12 mouse cellular contexts compared by ENCODE assay signal in the genomic region with DNA sequence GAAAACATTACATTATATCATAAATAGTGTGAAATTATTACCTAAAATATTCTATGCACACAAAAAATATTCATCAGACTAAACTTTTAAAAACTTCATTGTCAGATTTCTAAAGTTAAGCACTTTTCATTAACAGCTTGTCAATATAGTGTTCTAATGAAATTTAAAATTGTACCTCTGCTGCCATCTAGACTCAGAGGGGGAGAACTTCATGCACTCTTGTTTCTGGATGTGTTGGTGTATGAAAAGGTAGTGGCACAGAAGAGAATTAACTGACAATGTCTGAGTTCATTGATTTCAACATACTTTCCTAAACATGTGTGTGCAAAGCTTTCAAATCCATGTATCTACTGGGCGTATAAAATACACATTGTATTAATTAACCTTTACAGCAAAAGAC.
DNase-seq lines count a peak whose midpoint lies in the region; ATAC-seq lines count a peak whose summit lies in the region.
"Had no signal": no experiment of that assay in that cellular context is flagged by ENCODE, and none has a peak within 500 bp of the region (broad histone marks: within the 10 kb centered on the region; RNA-seq: fewer than 3 reads in every experiment).

No protein-coding gene starts in this region.

- peak; percentile 25 to 63 for DNase-seq in cerebellum, postnatal 10 days
- peak; percentile 32 for DNase-seq in layer of hippocampus, adult 9-10 months (ENCODE audit: low spot score)
- no peak for DNase-seq in layer of hippocampus, postnatal 36 days
- DNase-seq in ZHBTc4 (ENCODE audit: low read depth, low spot score) = peak; percentile 3
- DNase-seq in layer of hippocampus, adult 9-11 months = peak; percentile 12
- no peak for DNase-seq in spleen, postnatal 14 days (ENCODE audit: low spot score in 2 of 2)
- no peak for DNase-seq in B cell, adult 2 months
- DNase-seq: gastrocnemius, postnatal 36 days; kidney, adult 2 months; lung, adult 2 months; thymus, postnatal 14 days had no signal

- ATAC-seq in cerebellum, adult (ENCODE audit: insufficient number of reproducible peaks, low FRiP score, low TSS enrichment) = no peak

Comparison
In these comparisons a context has a peak if more than half of its experiments do, and no peak if none do; other contexts are left out.
1. DNase-seq: peak in cerebellum, postnatal 10 days (2 of 2), layer of hippocampus, adult 9-10 months (single experiment), ZHBTc4 (single experiment) and layer of hippocampus, adult 9-11 months (single experiment); none in layer of hippocampus, postnatal 36 days (0 of 2), spleen, postnatal 14 days (0 of 2) and B cell, adult 2 months (0 of 2).